Mouse (Mus musculus) ES-CJ7 (cell line): ENCODE results near the gene Tfpi.
A peak's percentile ranks its signal among the peaks of the same experiment; 100 is the strongest.

Source experiments
- DNase-seq: peaks from one replicate; pipeline ENCODE4 v3.0.0; 2011; ENCODE audit warnings: low read depth, low spot score

The Tfpi gene

GRCm38 (mm10) chr2:84476577-84476976 lies at the start of gene Tfpi:
Tfpi (minus strand) TSS chr2:84476775.
- DNase-seq, result no peak

DNA sequence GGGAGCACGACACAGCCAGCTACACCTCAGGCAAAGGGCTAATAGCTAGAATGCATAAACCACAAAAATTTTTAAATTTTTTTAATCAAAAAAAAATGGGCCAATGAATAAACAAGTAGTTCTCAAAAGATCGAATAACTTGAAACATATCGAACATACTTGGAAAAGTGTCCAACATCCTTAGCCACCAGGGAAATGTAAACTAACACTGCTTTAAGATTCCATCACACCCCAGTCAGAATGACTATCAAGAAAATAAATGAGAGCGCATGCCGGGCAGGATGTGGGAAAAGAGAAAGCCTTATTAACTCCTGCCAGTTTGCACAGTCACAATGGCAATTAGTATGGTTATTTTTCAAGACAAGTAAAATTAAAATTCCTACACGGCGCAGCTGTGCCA lies 49.6 kb upstream of the Tfpi start:
- DNase-seq, result no peak

- no peak for DNase-seq
These were observed 49.2 kb upstream of the Tfpi start for GRCm38 (mm10) chr2:84525806-84526205.

DNA sequence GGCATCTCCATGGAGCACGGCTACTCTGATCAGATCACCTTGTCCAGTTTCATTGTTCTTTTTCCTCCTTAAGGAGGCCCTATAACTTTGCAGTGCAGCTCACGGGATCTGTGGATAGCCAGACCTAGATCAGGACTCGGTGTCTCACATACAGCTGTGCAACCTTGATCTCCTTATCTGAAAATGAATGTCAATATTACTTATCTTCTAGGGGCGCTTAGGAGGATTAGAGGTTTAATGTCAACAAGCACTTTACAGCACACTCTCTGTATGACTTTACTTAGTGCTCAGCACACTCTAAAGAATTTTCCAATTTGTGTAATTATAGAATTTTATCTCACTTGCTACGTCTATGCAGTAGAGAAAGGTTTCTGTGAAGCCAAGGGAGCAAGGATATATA lies 48.5 kb upstream of the Tfpi start:
- DNase-seq, result no peak

DNA sequence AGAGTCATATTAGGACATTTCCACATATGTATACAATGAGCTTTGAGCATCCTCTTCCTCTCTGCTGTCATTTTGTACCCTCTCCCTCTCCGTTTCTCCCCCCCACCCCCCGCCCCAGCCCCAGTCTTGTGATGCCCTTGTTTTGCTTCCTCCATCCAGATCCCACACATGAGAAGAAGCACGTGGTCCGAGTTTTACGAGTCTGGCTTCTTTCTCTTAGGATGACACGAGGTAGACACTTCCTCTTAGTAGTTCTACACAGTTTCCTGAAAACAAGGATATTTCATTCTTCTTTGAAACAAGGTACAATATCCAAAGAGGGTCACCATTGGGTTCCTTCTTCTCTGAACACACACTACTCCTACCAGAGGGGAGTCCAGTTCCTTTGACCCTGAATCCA lies 47.4 kb upstream of the Tfpi start:
- DNase-seq, result no peak

GRCm38 (mm10) chr2:84523103-84523865 lies 46.7 kb upstream of the Tfpi start:
- DNase-seq, result no peak

DNA sequence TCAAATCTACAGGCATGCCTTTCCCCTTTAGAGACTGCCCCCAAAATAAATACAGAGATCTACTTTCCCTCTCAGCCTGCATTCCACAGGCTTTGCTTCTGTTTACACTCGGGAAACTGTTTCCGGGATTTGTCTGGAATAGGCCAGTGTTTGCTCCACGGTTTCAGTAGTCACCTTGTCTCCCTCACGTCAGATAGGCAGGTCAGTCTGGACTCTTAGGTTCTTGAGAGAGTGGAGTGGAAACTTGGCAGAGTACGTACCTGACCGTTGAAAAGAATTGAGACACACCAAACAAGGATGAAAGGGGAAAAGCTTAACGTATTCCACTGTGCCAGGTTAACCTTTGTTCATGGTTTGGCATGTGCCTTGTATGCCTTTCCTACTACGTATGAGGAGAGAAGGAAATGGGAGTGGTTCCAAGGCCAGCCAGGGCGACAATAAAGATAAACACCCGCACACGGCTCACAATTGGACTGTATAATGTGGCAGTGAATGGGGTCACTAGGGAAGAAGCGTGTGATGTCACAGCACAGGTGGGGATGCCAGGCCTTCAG lies 43.0 kb upstream of the Tfpi start:
- DNase-seq, result no peak

GRCm38 (mm10) chr2:84518767-84519166 lies 42.2 kb upstream of the Tfpi start:
- DNase-seq, result peak; percentile 30

- DNase-seq, result no peak
These were observed 36.7 kb upstream of the Tfpi start for GRCm38 (mm10) chr2:84513281-84513680.

GRCm38 (mm10) chr2:84511508-84511907 lies 34.9 kb upstream of the Tfpi start:
- no peak for DNase-seq

GRCm38 (mm10) chr2:84511036-84511435 lies 34.5 kb upstream of the Tfpi start:
- DNase-seq, result no peak

- peak; percentile 45 for DNase-seq
These were observed 28.4 kb upstream of the Tfpi start for GRCm38 (mm10) chr2:84504954-84505394.

GRCm38 (mm10) chr2:84504285-84504684 lies 27.7 kb upstream of the Tfpi start:
- no peak for DNase-seq

DNA sequence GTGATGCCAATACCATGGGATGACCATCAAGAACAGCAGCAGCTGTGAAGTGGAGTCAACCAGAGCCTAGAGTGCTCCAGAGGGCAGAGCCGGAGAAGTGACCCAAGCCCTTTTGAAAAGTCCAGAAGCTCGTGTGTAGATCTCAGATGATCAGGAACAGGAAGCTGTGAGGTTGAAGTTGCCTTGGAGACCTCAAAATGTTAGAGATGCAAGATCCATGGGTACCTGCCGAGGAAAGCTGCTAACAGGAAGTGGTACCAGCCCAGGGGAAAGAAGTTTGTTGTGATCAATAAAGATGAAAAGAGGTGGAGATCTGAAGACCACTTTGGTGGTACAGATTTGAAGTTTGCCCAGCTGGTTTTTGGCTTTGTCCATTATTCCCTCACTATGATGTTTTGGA lies 22.3 kb upstream of the Tfpi start:
- DNase-seq, result no peak

DNA sequence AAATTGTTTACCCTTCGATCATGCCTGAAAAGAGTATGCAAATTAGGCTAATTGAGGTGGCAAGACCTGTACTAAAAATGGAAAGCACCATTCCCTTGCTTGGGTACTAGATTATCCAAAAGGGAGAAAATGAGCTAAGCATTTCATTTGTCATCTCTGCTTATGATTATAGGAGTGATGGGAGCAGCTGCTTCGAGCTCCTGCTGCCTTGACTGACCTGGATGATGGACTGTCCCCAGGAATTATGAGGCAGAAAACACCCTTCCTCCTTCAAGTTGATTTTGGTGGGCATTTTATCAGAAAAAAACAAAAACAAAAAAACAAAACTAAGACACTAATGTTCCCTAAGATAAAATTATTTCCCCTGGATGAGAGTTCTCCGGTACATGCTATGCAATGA lies 18.5 kb upstream of the Tfpi start:
- DNase-seq, result no peak

- DNase-seq, result no peak
These were observed 17.1 kb upstream of the Tfpi start for GRCm38 (mm10) chr2:84493626-84494025.

DNA sequence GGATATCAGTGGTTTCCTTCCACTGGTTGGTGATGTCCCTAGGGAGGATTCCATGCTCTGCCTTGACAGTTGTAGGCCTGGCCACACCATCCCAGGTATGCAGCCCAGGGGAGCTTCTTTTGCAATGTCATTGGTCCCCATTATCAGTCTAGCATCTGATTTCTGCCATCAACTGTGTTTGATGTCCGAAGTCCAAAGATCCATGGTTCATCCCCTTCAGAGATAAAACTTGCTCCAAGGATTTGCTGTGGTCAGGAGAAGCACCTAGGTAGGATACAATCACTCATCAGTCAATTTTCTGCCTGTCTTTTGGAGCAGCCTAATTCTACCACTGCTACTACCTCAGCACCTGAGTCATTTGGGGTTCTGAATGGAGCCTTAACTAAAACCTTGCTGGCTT lies 15.1 kb upstream of the Tfpi start:
- DNase-seq, result no peak

DNA sequence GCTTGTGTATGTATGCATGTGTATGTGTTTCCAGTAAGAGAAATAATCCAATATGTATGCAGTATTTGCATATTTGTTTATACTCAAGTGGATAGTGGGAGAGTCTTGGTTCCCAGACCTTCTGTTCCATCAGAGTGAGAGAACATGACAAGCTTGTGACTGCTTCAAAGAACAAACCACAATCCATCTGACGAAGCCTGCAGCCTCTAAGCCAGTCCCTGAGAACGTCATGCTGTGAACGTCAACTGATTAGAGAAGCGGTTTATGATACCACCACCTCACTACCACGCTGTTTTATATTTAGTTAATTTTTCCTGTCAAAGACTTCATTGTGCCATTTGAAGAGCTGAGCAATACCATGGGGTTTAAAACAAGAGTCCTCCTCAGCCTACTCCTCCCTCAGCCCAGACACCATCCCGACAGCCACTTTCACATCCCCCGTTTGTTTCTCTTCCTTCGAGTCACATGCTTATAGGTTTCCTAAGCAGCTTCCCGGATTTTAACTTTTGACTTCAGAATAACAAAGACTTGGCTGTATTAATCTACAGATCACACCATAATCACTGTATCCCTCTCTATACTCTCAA lies 11.2 kb upstream of the Tfpi start:
- no peak for DNase-seq

DNA sequence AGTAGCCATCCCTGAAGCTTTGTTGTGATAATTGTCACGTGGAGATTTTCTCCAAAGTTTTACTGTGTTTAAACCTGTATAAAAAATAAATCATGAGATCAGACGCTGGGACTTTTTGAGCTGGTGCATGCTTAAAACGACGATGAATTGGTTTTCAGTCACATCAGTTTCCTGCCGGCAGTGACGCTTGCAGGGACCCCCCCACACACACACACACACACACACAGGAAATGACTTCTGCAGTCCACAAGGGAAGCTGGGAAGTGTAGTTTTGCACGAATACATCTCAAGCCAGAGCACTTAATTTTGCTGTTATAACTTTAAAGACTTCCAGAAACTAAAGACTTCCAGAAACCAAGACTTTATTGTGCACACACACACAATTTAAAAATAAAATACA lies 5.3 kb upstream of the Tfpi start:
- DNase-seq, result peak; percentile 48

GRCm38 (mm10) chr2:84479036-84479435 lies 2.5 kb upstream of the Tfpi start:
- peak; percentile 32 for DNase-seq

DNA sequence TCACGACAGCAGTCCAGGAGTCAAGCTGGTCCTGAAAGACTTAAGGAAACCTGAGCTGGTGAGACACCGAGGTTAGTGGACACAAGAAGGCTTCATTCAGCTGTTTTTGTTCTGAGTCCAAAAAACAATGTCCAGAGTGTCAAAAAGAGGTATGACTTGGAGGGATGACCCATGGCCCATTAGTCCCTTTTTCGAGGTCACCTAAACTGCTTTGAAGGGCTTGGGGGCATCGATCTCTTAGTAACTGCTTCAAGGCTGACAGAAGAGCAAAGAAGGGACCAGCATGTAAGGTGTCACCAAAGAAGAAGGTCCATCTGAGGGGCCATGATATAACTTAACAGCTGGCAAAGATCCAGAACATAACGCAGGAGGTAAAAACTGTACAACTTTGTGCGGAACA lies 1.2 kb upstream of the Tfpi start:
- no peak for DNase-seq

DNA sequence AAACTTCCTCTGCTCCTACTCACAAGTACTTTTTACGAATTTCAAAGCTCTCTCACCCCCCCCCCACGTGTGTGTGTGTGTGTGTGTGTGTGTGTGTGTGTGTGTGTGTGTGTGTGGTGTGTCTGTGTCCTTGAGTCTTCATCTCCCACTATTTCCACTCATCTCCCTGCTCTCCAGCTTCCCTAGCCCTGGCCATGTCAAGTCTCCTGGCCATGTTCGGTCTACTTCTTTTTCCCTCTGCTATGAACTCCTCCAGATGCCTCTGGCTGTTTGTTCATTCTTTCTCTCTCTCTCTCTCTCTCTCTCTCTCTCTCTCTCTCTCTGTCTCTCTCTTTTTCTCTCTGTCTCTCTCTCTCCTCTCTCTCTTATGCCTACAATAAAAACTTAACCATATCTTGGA lies 444 bp downstream of the Tfpi start:
- no peak for DNase-seq

DNA sequence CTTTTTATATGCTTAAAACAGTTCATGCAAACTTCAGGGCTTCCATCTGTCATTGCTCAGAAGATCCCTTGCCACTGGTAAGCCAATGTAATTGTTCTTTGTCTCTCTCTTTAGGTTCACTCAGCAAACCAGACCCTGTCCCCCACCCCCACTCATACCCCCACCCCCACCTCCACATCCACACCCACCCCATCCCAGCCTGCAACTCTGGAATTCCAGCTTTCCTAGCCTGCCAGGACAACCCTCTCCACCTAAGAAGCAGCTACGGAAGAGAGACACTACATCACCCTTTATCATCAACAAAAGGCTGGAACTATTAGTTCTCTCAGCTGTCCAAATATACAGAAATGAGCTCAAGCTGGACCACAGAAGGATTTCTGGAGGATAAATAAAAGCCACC lies 974 bp downstream of the Tfpi start:
- no peak for DNase-seq
